Mouse (Mus musculus): ENCODE measurements around the gene Lrit2. TPM values are rescaled to one million over a fixed set of nuclear protein-coding genes. Genes with fewer than 3 reads are reported as not detected.

The Lrit2 gene
- total RNA-seq, 4 experiments from 2014 or later: not detected

GRCm38 (mm10) chr14:37110456-37110855, 42.7 kb downstream of the Lrit2 start:
- DNase-seq (ENCODE audit: low spot score in 2 of 2): no peak

- DNase-seq (ENCODE audit: low spot score in 2 of 2): no peak
Observed at GRCm38 (mm10) chr14:37111371-37111770, 43.6 kb downstream of the Lrit2 start.

- DNase-seq (ENCODE audit: low spot score in 2 of 2): no peak
Observed at GRCm38 (mm10) chr14:37112931-37113330, 45.2 kb downstream of the Lrit2 start.

- no peak for DNase-seq (ENCODE audit: low spot score in 2 of 2)
Observed at GRCm38 (mm10) chr14:37113922-37114321, 46.2 kb downstream of the Lrit2 start, which contains the start of gene 2610528A11Rik. Gene 2610528A11Rik (minus strand): TSS chr14:37114022.

- no peak for DNase-seq (ENCODE audit: low spot score in 2 of 2)
Observed at GRCm38 (mm10) chr14:37119233-37119632, 51.5 kb downstream of the Lrit2 start.

Other genes starting within 250 kb of the Lrit2 start
- gene Ccser2, start 99.2 kb upstream of the Lrit2 start, total RNA-seq (2022): 10 to 100 TPM; 76.5 to 96.8 (median 91.4) TPM
- gene Rgr, start 19.0 kb upstream of the Lrit2 start, total RNA-seq (2022): not detected
- gene Lrit1, start 13.1 kb upstream of the Lrit2 start, total RNA-seq (2022): under 1 TPM in 1 of 4 experiments, not detected in 3; 0.08 TPM
- gene Cdhr1, start 30.4 kb downstream of the Lrit2 start, total RNA-seq (2022): 10 to 100 TPM; 14.9 to 21.0 (median 17.0) TPM
- gene 2610528A11Rik, start 46.1 kb downstream of the Lrit2 start, total RNA-seq (2022): under 1 TPM in 3 of 4 experiments, not detected in 1; 0.50 to 0.91 (median 0.55) TPM
- gene Ghitm, start 67.3 kb downstream of the Lrit2 start, total RNA-seq (2022): 100 to 1,000 TPM; 455 to 522 (median 488) TPM

Data from left cerebral cortex, adult 8-10 months (tissue).